Mouse (Mus musculus) left cerebral cortex, postnatal 36 days (tissue): ENCODE results near the gene Ovch2. TPM values are rescaled to one million over a fixed set of nuclear protein-coding genes. Genes with fewer than 3 reads are reported as not detected.

Experiments used
- DNase-seq, 2 experiments: peaks; one replicate each; pipeline ENCODE4 v3.0.0; 2021 to 2022; ENCODE audit warnings: low spot score in 2 of 2, mixed read lengths in 1 of 2
- intact Hi-C: fragments of 180-260 bp; cut with DNase I; formaldehyde crosslinking; loops from one replicate; pipeline ENCODE4 v1.15.1; 2025
- total RNA-seq, 2 experiments: library from RNA; stranded (reverse); gene quantifications; 2 replicates each; pipeline ENCODE4 v1.2.3; 2021

Gene Ovch2
- total RNA-seq, 2 experiments from 2014 or later = not detected

- DNase-seq = no peak
- intact Hi-C loops = loop anchor here (10.0 kb wide), 1 partner anchor 533 kb away; no protein-coding TSS in a partner anchor
Observed at GRCm38 (mm10) chr7:107747476-107747875, 53.5 kb downstream of the Ovch2 start.

- intact Hi-C loops = loop anchor here (10.0 kb wide), 1 partner anchor 531 kb away; no protein-coding TSS in a partner anchor
- no peak for DNase-seq
Observed at GRCm38 (mm10) chr7:107746036-107746435, 55.0 kb downstream of the Ovch2 start.

DNA sequence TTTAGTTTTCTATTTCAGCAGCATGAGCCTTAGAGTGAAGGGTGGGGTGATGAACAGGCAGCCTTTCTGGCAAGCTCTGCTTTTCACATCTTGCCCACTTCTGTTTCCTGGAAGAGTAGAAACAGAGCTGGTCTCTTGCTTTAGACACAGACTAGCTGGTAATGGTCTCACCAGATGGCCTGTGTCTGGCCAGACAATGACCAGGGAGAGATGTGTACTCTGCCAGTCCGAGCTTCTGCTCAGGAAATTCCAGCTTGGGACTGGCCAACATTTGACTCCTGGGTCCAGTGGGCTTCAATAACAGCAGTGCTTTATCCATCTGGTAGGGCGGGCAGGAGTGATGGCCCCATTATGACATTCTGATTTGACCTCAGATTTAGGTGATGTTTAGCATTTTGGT is 55.9 kb downstream of the Ovch2 start:
- intact Hi-C loops = loop anchor here (10.0 kb wide), 1 partner anchor 530 kb away; no protein-coding TSS in a partner anchor
- no peak for DNase-seq

DNA sequence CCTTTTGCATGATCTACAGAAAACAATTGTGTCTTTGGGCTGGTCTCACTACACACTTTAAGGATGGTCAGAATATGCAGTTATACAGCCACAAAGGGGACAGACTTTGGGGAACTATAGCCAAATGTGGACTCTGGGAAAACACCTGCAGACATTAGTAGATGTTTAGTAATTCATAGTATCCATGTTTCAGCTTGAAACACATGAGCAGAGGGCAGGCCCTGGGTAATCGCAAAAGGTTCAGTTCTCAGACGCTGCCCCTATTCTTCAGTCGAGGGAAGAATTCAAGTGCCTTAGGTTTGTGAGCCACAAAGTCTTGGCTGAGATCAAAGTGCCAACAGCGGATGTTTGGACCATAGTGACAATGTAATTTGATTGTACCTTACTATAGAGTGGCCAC is 56.6 kb downstream of the Ovch2 start:
- intact Hi-C loops = loop anchor here (10.0 kb wide), 1 partner anchor 530 kb away; no protein-coding TSS in a partner anchor
- no peak for DNase-seq

DNA sequence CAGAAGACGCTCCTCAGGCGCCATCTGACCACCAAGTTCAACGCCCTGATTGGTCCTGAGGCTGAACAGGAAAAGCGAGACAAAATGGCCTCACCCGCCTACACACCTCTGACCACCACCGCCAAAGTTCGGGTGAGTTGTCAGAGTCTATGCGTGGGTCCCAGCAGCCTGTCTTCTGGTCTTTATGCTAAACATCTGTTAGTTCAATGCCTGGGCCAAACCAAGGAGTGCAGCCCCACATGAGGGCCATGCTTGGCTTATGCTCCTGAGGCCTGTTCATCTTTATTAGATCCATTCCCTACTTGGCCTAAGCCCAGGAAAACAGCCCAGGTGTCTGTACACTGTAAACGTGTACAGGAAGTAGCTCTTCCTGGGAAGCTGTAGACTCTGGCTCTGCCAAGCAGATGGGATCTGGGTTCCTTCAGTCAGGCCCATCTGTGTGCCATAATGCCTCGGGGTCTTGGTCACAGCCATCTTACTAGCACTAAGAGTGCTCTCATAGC is 58.0 kb downstream of the Ovch2 start:
- intact Hi-C loops = loop anchor here (10.0 kb wide), 1 partner anchor 528 kb away; no protein-coding TSS in a partner anchor
- DNase-seq = no peak

GRCm38 (mm10) chr7:107738726-107739125 is 62.3 kb downstream of the Ovch2 start:
- DNase-seq = no peak
- intact Hi-C loops = no loop called here

- intact Hi-C loops = no loop called here
- DNase-seq = no peak
Observed at GRCm38 (mm10) chr7:107733162-107733561, 67.8 kb downstream of the Ovch2 start.

Other genes starting within 250 kb of the Ovch2 start
- 10 to 100 TPM in 1 of 2 experiments, 1 to 10 TPM in 1; 9.2 to 11.2 TPM for gene Olfml1, start 233.8 kb downstream of the Ovch2 start, total RNA-seq
- 1 to 10 TPM; 5.2 to 7.0 TPM for gene Ppfibp2, start 206.0 kb downstream of the Ovch2 start, total RNA-seq
- not detected for gene 5330417H12Rik, start 176.0 kb downstream of the Ovch2 start, total RNA-seq
- not detected for gene Cyb5r2, start 43.2 kb downstream of the Ovch2 start, total RNA-seq
- not detected for gene Olfr467, start 11.1 kb upstream of the Ovch2 start, total RNA-seq
- gene Olfr469, start 24.3 kb upstream of the Ovch2 start, total RNA-seq = not detected
- gene Olfr470, start 46.3 kb upstream of the Ovch2 start, total RNA-seq = not detected
- gene Olfr472, start 96.7 kb upstream of the Ovch2 start, total RNA-seq = not detected
- gene Olfr473, start 129.2 kb upstream of the Ovch2 start, total RNA-seq = not detected
- not detected for gene Olfr474, start 153.4 kb upstream of the Ovch2 start, total RNA-seq
- gene Olfr476, start 163.6 kb upstream of the Ovch2 start, total RNA-seq = not detected
- under 1 TPM in 1 of 2 experiments, not detected in 1; 0.14 TPM for gene Olfr477, start 185.5 kb upstream of the Ovch2 start, total RNA-seq
- gene Olfr478, start 232.8 kb upstream of the Ovch2 start, total RNA-seq = not detected
- not detected for gene Olfr479, start 249.5 kb upstream of the Ovch2 start, total RNA-seq